Mouse (Mus musculus) small intestine, adult 2 months (tissue): ENCODE measurements around the gene Elovl7.

ENCODE experiments used
- CTCF ChIP-seq: fragments of 200-500 bp; IDR thresholded peaks from 2 replicates; pipeline ENCODE4 v1.5.1; 2012; ENCODE audit warnings: low read depth, mild to moderate bottlenecking, control low read depth, inconsistent platforms, low read length, moderate library complexity, mixed read lengths; ENCODE audit not compliant: insufficient replicate concordance, insufficient read length; ENCODE audit errors: extremely low read depth
- POLR2A ChIP-seq: fragments of 200-500 bp; IDR thresholded peaks from 2 replicates; pipeline ENCODE4 v1.6.1; 2012; ENCODE audit warnings: low read depth, mild to moderate bottlenecking, control low read depth, inconsistent platforms, low read length, moderate library complexity

DNA sequence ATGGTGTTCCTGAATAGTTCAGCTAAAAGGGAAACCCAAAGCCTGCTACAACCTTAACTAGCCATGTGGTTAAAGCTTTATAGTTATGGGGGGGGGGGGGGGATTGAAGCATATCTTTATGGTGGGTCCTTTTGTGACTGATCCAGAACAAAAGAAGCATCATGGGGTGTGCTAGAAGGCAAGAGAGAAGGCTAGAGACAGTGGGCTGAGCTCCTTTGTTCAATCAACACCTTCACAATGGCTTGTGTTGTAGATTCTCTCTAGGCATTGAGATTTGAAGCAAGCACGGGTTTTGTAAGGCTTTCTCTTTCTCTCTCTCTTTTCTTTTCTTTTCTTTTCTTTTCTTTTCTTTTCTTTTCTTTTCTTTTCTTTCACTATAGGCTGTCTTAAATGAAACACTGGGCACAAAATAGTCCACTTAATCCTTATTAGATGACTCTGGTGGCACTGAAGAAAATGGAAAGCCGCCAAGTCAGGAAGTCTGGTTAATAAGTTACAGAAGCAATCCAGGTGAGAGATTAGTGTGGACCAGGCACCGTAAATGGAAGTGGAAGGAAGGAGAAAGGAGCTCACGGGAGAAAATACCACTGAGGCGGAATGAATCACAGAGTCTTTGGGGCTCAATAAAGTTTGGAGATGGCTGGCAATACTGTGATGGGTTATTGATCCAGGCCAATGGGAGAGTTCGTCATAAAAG, 15.6 kb downstream of the Elovl7 start:
- TF ChIP-seq CTCF (no peak), POLR2A (no peak)
